Mouse (Mus musculus) lung, embryonic 14.5 days (tissue): ENCODE measurements around the gene Dhx38. TPM values are rescaled to one million over a fixed set of nuclear protein-coding genes. Genes with fewer than 3 reads are reported as not detected.
A peak's percentile ranks its signal among the peaks of the same experiment; 100 is the strongest.

Source experiments
- ATAC-seq: fragments of 200-750 bp; cut with Nextera tagmentation; 2 replicates; pipeline ENCODE4 v1.8.0; 2017; ENCODE audit warnings: mild to moderate bottlenecking, moderate TSS enrichment, moderate library complexity; ENCODE audit not compliant: insufficient read depth
- DNase-seq: peaks from one replicate; pipeline ENCODE4 v3.0.0-alpha.2; 2015
- H3K27ac ChIP-seq: fragments of 300-500 bp; sonication (generic); 2 replicates; pipeline ENCODE4 v1.5.1; 2014; ENCODE audit warnings: low read depth, mild to moderate bottlenecking, moderate library complexity
- H3K27me3 ChIP-seq: fragments of 300-500 bp; sonication (generic); 2 replicates; pipeline ENCODE4 v1.6.1; 2014; ENCODE audit warnings: low read length, control low read depth; ENCODE audit not compliant: insufficient read depth
- H3K36me3 ChIP-seq: fragments of 300-500 bp; sonication (generic); 2 replicates; pipeline ENCODE4 v1.6.1; 2014; ENCODE audit warnings: control low read depth; ENCODE audit not compliant: insufficient read depth
- H3K4me1 ChIP-seq: fragments of 300-500 bp; sonication (generic); 2 replicates; pipeline ENCODE4 v1.6.1; 2014; ENCODE audit warnings: antibody characterized with exemption, control low read depth; ENCODE audit not compliant: insufficient read depth
- H3K4me2 ChIP-seq: fragments of 300-500 bp; sonication (generic); 2 replicates; pipeline ENCODE4 v1.6.1; 2014; ENCODE audit warnings: mild to moderate bottlenecking
- H3K4me3 ChIP-seq: fragments of 300-500 bp; sonication (generic); 2 replicates; pipeline ENCODE4 v1.5.1; 2014; ENCODE audit warnings: low read depth, low read length
- H3K9ac ChIP-seq: fragments of 300-500 bp; sonication (generic); 2 replicates; pipeline ENCODE4 v1.6.1; 2014
- H3K9me3 ChIP-seq: fragments of 300-500 bp; sonication (generic); 2 replicates; pipeline ENCODE4 v1.6.1; 2016; ENCODE audit warnings: low read depth, low read length, control low read depth
- CTCF ChIP-seq: IDR thresholded peaks from 2 replicates; pipeline ENCODE4 v1.5.1; 2016; ENCODE audit warnings: antibody characterized with exemption, low read depth
- WGBS: fragments of 180-500 bp; shearing (Covaris S2); extraction: QIAGEN DNeasy Blood & Tissue Kit; methylation state at CpG from one replicate; pipeline ENCODE4 v1.1.7; 2014; 5-methylcytosine and 5-hydroxymethylcytosine counted together
- polyA plus RNA-seq: library from polyadenylated mRNA; unstranded; fragments of >200 nt; fragmentation: Nextera tagmentation; extraction: Ambion mirVana; gene quantifications from 2 replicates; pipeline ENCODE4 v1.2.1, GENCODE M21; 2014

Gene Dhx38
- polyA plus RNA-seq, 1 experiment from 2014 or later, result 25.1 TPM

DNA sequence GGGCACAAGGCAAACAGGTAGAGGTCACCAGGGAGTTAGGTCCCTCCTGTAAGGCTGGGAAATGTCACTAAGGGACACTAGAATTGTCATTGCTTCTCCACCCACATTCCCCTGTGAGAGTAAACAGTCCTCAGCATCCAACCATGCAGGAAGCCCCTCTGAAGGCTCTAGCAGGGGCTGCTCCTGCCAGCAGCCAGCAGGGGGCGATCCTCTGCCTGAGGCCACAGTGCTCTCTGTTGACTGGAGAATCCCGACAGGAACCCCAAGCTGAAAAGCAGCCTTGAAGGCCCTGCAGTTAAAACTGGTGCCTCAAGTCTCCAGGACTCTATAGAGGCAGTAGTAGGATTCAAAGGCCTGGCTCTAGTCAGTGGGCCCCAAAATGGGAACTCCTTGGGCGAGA is 14.0 kb downstream of the Dhx38 start:
- Histone ChIP-seq H3K9ac (no peak overlapping the region), H3K36me3 (peaks cover 100% of the 10 kb centered on the region), H3K4me1 (no peaks in the 10 kb centered on the region), H3K27me3 (no peaks in the 10 kb centered on the region), H3K4me2 (no peak overlapping the region), H3K27ac (no peak overlapping the region), H3K9me3 (no peaks in the 10 kb centered on the region), H3K4me3 (no peak overlapping the region)
- TF ChIP-seq CTCF, result peak; percentile 71
- WGBS, result 34% methylated on average over 3 of the region's 3 CpGs
- DNase-seq (peak; percentile 57), ATAC-seq (no peak)

DNA sequence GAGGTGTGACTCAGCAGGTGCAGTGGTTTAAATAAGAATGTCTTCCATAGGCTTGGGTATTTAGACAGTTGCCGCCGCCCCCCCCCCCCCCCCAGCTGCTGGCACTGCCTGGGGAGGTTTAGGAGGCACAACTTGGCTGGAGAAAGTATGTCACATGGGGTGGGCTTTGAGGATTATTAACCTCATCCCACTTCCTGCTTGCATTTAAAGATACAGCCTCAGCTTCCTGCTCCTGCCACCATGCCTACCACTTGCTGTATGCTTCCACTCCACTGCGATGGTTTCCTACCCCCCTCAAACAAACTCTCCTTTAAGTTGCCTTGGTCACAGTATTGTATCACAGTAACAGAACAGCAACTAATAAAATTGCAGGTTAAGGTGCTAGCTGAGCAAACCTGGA is 21.6 kb downstream of the Dhx38 start:
- H3K27ac ChIP-seq, result no peak overlapping the region
- no peaks in the 10 kb centered on the region for H3K27me3 ChIP-seq
- no peaks in the 10 kb centered on the region for H3K9me3 ChIP-seq
- H3K36me3 ChIP-seq, result peaks cover 28% of the 10 kb centered on the region
- ATAC-seq, result no peak
- no peaks in the 10 kb centered on the region for H3K4me1 ChIP-seq
- 69% methylated on average over 1 of the region's 3 CpGs for WGBS
- no peak overlapping the region for H3K4me3 ChIP-seq
- H3K4me2 ChIP-seq, result no peak overlapping the region
- no peak for DNase-seq
- no peak for TF ChIP-seq CTCF
- H3K9ac ChIP-seq, result no peak overlapping the region

DNA sequence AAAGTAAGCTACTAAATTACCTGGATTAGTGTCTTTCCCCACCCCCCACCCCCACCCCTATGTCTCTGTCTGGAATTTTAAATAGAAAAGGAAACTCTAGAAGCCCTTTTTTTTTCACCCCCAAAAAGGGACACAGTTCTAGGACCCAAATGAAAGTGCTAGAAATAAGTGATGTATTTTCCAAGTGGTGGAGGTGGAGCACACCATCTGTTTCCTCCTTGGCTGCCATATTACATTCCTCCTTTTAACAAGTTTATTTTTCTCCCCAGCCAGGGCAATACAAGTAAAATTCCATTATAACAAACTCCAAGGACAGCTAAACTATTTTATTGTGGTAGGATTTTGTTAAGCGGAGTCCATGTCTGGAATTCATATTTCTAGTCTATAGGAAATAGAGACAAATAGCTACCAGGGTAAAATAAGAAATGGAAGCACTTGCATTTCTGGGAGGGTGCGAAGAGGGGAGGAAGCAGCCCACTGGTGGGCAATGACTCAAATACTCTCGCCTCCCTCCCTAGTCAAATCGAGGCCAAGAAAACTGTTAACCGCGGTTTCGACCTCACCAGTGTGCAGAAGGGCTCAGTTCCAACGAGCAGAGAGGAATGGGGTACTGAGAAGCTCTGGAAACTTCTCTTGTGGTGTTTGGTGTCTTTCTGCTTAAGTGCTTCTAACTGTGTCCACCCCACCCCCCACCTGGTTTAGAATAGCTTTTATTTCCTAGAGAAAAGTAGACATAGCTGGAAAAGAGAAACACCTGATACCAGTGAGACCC is 22.7 kb downstream of the Dhx38 start:
- no peaks in the 10 kb centered on the region for H3K9me3 ChIP-seq
- no peaks in the 10 kb centered on the region for H3K4me1 ChIP-seq
- H3K27ac ChIP-seq, result no peak overlapping the region
- no peak for TF ChIP-seq CTCF
- H3K27me3 ChIP-seq, result no peaks in the 10 kb centered on the region
- peaks cover 17% of the 10 kb centered on the region for H3K36me3 ChIP-seq
- ATAC-seq, result no peak
- no peak overlapping the region for H3K9ac ChIP-seq
- 78% methylated on average over 8 of the region's 8 CpGs for WGBS
- no peak for DNase-seq
- no peak overlapping the region for H3K4me3 ChIP-seq
- H3K4me2 ChIP-seq, result no peak overlapping the region

DNA sequence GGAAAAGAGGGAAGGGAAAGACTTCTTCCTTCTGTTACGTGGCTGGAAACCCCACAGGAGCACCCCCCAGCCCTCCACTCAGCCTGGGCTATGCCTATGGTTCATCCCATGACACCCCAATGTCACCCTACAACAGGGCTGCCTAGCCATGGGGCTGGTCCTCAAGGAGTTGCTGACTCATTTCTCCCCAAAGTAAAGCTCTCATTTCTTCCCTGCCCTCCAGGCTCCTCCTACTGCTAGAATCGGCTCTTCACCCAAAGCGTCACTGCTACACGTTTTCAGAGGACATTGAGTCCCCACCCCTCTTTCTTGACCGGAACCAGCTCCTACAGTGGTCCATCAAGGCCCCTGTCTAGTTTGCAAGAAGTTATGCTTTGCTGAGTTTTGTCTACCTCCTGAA is 23.5 kb downstream of the Dhx38 start:
- DNase-seq (no peak), ATAC-seq (no peak)
- 64% methylated on average over 5 of the region's 5 CpGs for WGBS
- Histone ChIP-seq H3K4me1 (no peaks in the 10 kb centered on the region), H3K27me3 (no peaks in the 10 kb centered on the region), H3K4me3 (no peak overlapping the region), H3K9ac (no peak overlapping the region), H3K9me3 (no peaks in the 10 kb centered on the region), H3K27ac (no peak overlapping the region), H3K36me3 (peaks cover 9% of the 10 kb centered on the region; the same call in 1 of the 2 replicates), H3K4me2 (no peak overlapping the region)
- TF ChIP-seq CTCF, result no peak

DNA sequence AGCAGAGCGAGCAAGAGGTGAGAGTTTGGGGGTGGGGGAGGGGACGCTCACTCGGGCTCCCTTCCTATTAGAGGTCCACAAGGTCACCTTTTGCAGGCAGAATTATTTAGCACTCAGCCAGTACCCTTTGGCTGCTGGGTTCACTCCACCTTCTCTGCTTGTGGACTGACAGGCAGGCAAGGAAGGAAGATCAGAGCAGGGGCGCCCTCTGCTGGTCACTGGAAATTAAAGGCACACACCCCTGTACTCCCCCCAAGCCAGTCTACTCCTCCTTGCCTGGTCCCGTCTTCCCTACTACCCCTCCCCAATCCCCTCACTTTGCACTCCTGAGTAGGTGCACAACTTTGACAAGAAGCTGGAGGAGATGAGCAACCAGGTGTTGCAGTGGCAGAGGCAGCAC is 29.0 kb downstream of the Dhx38 start:
- peak; percentile 89 for TF ChIP-seq CTCF
- ATAC-seq (peak; percentile 91), DNase-seq (peak; percentile 90)
- 4% methylated on average over 5 of the region's 5 CpGs for WGBS
- Histone ChIP-seq H3K36me3 (no peaks in the 10 kb centered on the region), H3K27me3 (no peaks in the 10 kb centered on the region), H3K27ac (no peak overlapping the region), H3K9me3 (no peaks in the 10 kb centered on the region), H3K9ac (no peak overlapping the region), H3K4me3 (no peak overlapping the region; the same call in 1 of the 2 replicates), H3K4me2 (peak overlapping the region; percentile 54), H3K4me1 (no peaks in the 10 kb centered on the region)

DNA sequence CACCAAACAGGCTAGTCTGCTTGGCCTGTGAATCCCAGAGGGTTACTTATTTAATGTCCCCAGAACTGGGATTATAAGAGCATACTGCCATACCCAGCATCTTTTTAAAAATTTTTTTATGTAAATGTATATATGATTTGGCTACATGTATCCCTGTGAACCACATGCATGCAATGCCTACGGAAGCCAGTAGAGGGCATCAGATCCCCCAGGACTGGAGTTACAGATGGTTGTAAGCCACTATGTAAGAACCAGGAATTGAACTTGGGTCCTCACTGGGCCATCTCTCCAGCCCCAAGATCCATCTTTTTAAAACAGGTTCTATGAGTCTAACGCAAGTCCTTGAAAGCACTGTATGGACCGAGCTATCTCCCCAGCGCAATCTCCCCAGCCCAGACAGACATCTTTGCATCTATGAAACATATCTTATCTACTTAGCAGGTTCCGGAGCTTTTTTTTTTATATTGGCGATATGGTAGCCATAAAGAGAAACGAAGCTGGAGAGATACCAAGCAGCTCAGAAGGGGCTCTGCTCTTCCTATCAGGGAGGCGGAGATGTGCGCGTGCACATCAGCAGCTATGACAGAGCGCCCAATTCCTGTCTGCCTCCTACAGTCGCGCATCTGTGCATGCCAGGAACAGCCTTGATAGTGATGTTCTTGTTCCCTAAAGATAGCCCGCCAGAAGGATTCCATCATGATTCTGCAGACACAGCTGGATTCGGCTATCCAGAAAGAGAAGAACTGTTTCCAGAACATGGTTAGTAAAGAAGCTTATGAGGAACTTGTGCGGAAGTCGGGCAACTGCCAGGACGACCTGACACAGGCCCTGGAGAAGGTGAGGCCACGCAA is 30.3 kb downstream of the Dhx38 start:
- no peak overlapping the region for H3K27ac ChIP-seq
- no peaks in the 10 kb centered on the region for H3K36me3 ChIP-seq
- no peaks in the 10 kb centered on the region for H3K4me1 ChIP-seq
- H3K9ac ChIP-seq, result no peak overlapping the region
- peak; percentile 72 for DNase-seq
- 84% methylated on average over 19 of the region's 19 CpGs for WGBS
- TF ChIP-seq CTCF, result peak; percentile 65
- H3K4me3 ChIP-seq, result no peak overlapping the region
- no peaks in the 10 kb centered on the region for H3K27me3 ChIP-seq
- H3K4me2 ChIP-seq, result no peak overlapping the region
- no peak for ATAC-seq
- no peaks in the 10 kb centered on the region for H3K9me3 ChIP-seq

DNA sequence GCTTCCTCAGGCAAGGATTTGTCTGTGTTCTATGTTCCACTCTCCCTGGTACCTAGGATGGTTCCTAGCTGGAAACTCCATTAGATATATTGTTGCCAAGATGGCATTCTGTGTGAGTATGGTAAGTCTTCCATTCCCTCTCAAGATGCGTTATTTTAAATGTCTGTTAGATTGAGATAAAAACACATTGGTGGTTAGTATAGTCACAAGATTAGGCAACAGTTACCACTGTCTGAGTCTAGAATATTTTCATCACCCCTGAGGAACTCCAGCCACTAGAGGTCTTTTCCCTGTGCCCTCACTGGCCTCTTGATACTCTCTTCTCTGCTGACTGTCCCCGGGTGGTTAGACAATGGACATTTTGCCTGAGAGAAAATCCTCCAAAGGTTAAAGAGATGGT is 41.7 kb downstream of the Dhx38 start:
- no peaks in the 10 kb centered on the region for H3K4me1 ChIP-seq
- no peaks in the 10 kb centered on the region for H3K9me3 ChIP-seq
- H3K36me3 ChIP-seq, result no peaks in the 10 kb centered on the region
- H3K9ac ChIP-seq, result no peak overlapping the region
- no peaks in the 10 kb centered on the region for H3K27me3 ChIP-seq
- DNase-seq (no peak), ATAC-seq (no peak)
- 78% methylated on average over 2 of the region's 2 CpGs for WGBS
- H3K4me2 ChIP-seq, result no peak overlapping the region
- no peak for TF ChIP-seq CTCF
- no peak overlapping the region for H3K27ac ChIP-seq
- H3K4me3 ChIP-seq, result no peak overlapping the region
